Mouse (Mus musculus): ENCODE data around the gene Pagr1b. TPM values are rescaled to one million over a fixed set of nuclear protein-coding genes. Genes with fewer than 3 reads are reported as not detected.

Pagr1b gene
- total RNA-seq (2021), result not detected
- long read RNA-seq, experiment 1, result 0 reads
- long read RNA-seq, experiment 2, partial matches to known transcripts, result 0 of 1 reads
- long read RNA-seq, experiment 2, other reads (novel, unspliced or antisense), result 1 of 1 reads

DNA sequence TGATC lies at the start of gene Pagr1b:
Gene Pagr1b (minus strand): TSS at position 4 of the 5 bp plus-strand sequence.
- no peak for DNase-seq

DNA sequence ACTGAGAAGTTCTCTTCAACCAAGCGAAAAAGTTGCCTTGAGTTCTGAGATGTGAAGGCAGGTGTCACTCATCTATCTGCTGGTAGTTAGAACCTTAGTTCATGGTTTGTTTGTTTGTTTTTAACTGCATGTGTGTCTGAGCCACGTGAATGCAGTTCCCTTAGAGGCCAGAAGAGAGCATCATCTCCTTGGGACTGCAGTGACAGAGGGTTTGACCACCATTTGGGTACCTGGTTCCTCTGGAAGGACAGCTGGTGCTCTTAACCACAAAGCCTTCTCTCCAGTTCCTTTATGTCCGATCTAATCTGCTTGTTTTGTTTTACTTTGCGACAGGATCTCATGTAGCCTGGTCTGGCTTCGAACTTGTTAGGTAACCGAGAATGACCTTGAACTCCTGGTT lies 49.3 kb upstream of the Pagr1b start:
- DNase-seq, result no peak

DNA sequence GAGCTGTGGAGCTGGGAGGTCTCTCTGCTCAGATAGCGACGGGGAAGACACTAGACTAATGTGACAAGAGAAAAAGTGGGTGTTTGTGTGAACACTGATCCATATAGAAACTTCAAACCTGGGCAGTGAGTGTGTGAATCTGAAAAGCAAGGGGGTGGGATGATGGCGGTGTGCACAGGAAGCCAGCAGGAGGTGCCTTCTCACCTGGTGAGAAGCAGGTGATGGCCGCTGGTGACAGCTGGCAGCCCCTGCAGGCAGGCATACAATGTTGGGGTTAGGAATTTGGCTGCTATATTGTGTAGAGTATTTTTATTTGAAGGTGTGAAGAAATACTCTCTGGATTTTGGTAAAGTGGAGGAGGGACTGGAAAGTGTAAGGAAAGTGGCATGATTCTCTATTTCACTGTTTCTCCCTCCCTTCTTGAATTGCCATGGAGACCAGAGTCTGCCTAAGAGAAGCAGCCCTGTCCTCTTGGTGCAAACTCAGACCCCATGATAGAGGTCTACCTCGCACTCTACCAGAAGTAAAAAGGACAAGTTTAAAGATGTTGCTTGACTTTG lies 38.8 kb upstream of the Pagr1b start:
- no peak for DNase-seq

DNA sequence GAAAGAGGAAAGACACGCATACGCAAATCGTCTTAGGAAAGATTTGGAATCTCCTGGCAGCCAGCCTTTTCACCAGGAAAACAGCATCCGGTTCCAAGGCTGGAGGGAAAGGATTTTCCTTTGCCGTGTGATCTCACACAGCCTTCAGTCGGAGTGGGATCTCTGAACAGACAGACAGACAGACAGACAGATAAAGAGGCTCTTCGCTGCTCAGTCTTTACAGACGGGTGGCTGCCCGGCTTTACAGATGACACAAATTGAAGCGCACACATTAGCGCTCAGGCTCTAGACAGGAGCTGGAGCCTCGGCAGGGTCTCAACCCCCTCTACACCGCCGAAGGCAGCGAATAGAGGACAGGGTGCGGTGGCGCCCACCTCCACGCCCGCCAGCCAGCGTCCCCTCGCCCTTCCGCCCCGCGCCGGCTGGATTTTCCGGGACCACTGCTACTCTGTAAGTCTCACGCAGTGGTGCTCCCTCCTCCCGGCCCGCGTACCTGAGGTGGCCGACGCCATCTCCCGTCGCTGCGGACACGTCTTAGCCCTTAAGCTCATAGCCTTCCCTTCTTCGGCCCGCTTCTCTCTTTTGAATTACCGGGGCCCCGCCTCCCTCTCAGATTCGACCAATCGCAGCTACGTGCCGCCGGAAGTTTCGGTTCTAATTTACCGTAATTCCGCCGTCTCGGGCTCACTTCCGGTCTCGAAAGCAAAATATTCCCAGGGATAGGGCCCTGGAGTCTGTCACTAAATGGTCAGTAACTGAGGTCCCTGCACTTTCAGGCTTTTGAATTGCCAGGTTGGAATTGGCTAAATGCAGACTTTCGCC lies 25.8 kb upstream of the Pagr1b start, which contains the start of gene Kif22:
Gene Kif22 (minus strand): TSS at position 621 of the 822 bp plus-strand sequence.
- peak; percentile 95 for DNase-seq

- no peak for DNase-seq
Observed at GRCm38 (mm10) chr7:127031244-127031643, 15.0 kb upstream of the Pagr1b start.

DNA sequence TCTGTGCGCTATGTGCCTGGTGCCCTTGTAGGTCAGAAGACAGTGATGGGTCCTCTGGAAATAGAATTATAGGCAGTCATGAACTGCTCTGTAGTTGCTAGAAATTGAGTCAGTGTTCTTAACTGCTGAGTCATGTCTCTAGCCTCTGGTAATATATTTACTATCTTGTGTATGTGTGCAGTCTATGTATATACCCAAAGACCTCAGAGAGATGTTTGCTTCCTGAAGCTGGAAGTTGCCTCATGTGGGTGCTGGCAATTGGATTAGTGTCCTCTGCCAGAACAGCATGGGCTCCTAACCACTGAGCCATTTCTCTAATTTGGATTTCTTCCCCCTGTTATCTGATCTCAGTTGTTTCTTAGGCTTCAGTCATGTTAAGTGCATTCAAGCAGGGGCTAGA lies 13.9 kb upstream of the Pagr1b start:
- no peak for DNase-seq

DNA sequence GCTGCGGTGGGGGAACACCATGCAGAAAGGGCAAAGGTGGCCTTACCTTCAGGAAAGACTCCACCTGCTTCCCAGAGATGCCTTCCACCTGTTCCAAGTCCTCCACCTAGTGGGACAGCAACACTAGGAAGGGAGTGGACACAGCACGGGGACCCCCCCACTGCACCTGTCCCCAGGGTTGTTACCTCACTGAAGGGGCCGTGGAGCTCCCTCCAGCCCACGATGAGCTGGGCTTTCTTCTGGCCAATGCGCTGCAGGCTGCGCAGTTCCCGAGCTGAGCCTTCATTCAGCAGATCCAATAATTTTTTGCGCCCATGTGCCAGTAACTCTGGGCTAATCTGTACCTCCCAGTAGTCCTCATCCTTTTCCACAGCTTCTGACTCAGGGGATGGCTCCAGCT lies 11.6 kb upstream of the Pagr1b start:
- no peak for DNase-seq

DNA sequence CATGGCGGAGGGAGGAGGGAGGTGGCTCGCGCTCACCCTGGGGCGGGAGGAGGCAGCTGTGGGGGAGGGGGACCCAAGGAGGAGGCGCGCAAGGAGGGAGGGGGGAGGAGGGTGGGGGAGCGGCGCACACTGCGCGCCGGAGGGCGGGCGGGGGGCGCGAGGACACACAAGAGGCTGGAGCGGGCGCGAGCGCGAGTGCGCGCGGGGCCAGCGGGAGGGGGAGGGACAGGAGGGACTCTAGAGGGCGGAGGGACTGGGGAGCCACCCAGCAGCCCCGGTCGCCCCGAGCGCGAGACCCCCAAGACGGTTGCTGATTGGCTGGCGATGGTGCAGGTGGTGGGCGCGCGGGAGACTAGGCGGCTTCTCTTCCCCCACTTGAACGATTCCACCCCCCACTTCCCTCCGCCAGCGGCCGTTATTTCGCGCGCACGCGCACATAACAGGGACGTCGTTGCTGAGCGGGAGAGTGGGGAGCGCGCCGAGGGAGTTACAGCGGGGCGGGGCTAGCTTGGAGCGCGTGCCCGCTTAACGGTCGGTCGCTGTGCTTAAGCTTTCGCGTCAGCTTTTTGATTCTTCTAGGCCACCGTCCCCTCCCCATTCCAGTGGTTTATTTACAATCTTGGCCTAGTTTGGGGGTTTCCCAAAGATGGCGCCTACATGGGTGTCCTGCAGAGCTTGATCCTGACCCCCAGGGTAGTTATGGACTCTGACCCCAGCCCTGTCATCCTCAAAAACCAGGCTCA lies 10.9 kb upstream of the Pagr1b start, which contains the start of gene Maz:
Gene Maz (minus strand): TSS at position 54 of the 743 bp plus-strand sequence.
- peak; percentile 99 for DNase-seq

DNA sequence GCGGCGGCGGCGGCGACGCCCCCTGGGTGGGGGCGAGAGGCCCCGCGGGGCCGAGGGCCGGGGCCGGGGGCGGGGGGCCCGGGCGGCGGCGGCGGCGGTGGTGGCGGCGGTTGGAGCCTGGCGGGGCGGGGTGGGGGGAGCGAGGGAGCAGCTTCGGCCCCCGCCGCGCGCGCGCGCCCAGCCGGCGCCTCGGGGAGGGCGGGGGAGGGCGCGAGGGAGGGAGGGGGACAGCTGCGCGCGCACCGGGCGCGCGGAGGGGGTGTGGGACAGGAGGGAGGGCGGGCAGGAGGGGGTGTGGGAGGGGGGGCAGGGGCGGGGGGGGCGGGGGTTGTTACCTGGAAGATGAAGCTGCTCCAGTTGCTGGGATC lies 10.3 kb upstream of the Pagr1b start:
- peak; percentile 93 for DNase-seq

DNA sequence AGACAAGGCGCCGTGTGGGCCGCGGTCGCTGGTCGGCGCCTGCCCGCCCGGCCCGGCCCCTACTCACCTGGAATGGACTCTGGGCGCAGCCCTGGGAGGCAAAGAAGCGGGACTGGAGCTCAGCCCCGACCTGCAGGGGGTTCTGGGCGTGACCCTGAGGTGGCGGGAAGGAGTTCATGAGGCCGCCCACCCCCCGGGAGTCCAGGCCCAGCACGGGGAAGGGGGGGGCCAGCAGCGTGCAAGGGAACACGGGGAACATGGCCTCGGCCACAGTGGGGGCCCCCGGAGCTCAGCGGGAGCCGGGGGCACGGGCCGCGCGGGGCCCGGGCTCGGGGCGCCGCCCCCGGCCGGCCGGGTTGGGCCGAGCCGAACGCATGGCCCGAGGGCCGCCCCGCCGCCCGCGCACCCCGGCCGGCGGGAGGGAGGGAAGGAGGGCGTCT lies 9.9 kb upstream of the Pagr1b start:
- DNase-seq, result peak; percentile 78

DNA sequence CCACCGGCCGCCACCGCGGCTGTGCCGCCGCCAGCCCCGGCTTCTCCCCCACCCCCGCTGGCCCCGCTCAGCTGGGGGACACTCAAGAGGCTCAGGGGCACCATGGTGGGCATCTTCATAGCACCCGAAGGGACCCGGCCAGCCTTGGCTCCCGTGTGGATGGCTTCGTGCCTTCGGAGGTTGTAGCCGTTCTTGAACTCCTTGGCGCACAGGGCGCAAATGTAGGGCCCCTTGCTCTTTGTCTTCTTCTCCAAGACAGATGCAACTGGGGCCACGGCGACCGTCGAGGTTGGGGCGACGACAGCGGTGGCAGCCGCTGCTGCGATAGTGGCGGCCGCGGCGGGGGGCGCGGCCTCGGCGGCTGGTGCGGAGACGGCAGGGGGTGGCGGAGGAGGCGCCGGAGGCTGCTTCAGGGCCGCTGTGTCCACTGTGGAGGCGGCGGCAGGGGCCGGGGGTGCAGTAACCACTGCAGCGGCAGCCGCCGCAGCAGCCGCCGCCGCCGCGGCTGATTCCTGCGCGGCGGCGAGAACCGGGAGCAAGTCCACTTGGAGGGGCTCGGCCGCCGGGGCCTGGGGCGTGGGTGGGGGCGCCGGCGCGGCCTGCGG lies 9.4 kb upstream of the Pagr1b start:
- DNase-seq, result peak; percentile 74

GRCm38 (mm10) chr7:127024755-127025555 lies 8.7 kb upstream of the Pagr1b start:
- DNase-seq, result peak; percentile 86

DNA sequence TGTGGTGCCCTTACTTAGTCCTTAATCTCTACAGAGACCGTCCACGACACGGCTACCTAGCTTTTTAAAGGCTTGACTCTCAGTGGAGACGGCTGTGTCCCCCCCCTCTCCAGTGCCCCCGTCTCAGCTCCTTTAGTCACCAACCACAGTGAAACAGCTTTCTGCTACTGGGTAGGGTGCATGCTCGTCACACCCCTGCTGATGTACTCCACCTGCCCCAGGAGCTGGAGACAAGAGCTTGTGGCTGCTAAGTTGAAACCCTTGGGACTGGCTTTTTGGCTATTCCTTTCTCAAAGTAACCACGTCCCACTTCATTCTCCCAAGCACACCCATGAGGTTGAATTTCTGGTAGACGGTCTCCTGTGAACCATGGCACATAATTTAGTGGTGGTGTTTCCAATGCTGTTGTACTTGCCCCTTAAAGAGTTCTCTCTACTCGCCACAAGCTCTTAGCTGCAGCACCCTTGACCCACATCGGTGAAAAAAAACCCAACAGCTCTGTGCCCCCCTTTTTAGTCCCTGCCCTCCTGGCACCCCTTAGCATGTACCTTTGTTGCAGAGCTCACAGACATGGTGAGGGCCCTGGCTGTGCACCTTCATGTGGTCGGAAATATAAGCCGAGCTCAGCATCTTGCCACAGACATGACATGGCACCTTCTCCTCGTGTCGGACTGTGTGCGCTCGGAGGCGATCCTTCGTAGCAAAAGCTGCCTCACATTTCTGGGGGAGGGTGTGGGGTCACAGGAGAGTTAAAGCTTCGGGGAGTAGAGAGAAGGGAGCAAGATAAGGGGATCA lies 7.8 kb upstream of the Pagr1b start:
- DNase-seq, result peak; percentile 25

- peak; percentile 24 for DNase-seq
Observed at GRCm38 (mm10) chr7:127023272-127023691, 7.0 kb upstream of the Pagr1b start.

- no peak for DNase-seq
Observed at GRCm38 (mm10) chr7:127022528-127023271, 6.4 kb upstream of the Pagr1b start.

DNA sequence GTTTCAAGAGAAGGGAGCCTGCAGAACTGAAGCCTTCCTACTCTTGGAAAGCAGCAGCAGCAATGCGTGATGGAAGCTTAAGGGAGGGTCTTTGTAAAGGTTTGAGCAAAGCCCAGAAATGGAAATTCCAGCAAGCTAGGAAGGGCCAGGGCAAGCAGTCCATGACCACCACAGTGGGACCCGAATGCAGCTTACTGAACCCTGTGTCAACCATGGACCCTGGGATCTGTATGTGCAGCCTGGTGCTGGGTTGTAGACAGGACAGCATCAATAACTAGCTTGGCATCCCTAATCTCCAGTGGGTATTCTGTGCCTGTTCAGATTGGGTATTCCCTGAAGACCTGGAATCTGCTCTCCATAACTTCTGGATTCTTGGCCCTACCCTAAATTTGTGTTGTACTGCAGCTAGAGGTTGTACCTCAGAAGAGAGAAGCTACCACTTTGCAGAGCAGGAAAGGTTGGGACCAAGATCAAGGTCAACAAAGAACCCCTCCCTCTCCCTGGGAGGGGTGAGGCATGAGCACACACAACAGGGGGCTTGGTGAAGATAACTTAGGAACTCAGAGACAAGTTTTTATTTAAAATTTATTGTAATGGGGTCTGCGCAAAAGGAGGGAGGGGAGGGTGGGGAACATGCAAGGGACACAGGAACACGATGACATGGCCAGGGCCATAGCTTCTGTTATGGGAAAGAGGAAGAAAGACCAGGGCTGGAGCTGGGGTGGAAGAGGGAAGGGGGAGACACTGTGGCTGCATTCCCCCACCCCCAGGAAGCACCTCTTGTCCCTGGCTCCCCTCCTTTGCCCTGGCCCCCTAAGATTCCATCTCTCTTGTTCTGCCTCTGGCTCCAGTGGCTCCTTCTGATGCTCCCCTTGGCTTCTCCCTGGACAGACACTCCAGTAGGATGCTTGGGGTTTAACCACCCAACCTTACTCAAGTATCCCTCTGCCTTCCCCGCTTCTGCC lies 5.6 kb upstream of the Pagr1b start:
- DNase-seq, result no peak

GRCm38 (mm10) chr7:127020901-127021562 lies 4.7 kb upstream of the Pagr1b start, which contains the start of the genes Gm42742 and Prrt2:
Gene Gm42742, minus strand, starts transcription at chr7:127021097.
Gene Prrt2, minus strand, starts transcription at chr7:127021211.
- peak; percentile 73 for DNase-seq

DNA sequence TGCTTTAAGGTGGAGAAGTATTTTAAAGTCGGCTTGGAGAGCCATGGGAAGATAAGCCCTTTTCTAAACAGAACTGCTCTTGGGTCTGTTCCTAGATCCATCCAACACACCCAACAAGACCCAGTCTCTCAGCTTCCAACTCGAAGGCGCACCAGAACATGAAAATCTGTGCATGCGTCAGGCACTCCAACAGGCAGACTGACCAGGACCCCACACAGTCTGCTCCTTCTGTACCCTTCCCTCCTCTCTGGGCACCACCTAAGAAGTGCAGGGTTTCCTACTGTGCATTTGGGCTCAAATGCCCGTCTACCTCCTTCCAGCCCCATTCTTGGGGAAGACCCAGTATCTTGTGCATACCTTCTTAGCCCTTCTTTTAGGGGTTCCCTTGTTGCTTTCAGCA lies 4.2 kb upstream of the Pagr1b start:
- DNase-seq, result no peak

DNA sequence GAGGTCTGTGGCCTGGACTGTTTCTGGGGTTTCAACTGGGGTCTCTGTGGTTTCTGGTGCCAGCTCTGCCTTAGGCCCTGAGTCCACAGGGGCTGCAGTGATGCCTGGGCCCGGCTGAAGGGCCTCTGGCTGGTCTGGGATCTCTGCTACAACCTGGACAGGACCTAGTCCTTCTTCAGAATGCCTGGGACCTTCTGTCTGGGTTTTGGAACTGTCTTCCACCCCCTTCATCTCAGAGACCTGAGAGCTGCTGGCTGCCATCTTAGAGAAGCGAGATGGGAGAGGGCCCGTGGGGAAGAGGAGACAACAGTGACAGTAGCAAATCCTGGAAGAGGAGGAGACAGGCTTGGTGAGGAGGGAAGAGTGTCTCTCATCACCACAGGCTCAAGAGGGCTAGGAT lies 3.7 kb upstream of the Pagr1b start:
- no peak for DNase-seq
